Mouse (Mus musculus) bone marrow, adult 2 months (tissue): Measurements from ENCODE around the gene Ccdc151.

Experiments
- CTCF ChIP-seq: fragments of 200-500 bp; IDR thresholded peaks from 2 replicates; pipeline ENCODE4 v1.5.1; 2011; ENCODE audit warnings: low read length, control low read depth; ENCODE audit not compliant: control insufficient read depth, insufficient read depth
- POLR2A ChIP-seq: fragments of 200-500 bp; IDR thresholded peaks from 2 replicates; pipeline ENCODE4 v1.6.1; 2011; ENCODE audit warnings: low read depth, mild to moderate bottlenecking, control low read depth, low read length, borderline replicate concordance; ENCODE audit not compliant: control insufficient read depth

GRCm38 (mm10) chr9:22051161-22051957 lies 48.9 kb upstream of the Ccdc151 start:
- TF ChIP-seq CTCF (no peak), POLR2A (no peak)
